ENCODE assay signal across 8 mouse cellular contexts in genomic region chr4:43381408-43382154, GRCm38 (mm10). TPM values are rescaled to one million over a fixed set of nuclear protein-coding genes. Genes with fewer than 3 reads are reported as not detected.
DNase-seq lines count a peak whose midpoint lies in the region; ATAC-seq and TF ChIP-seq lines count a peak whose summit lies in the region.

TSS of gene Rusc2 (plus strand) at chr4:43381979.

- POLR2A ChIA-PET in Patski (lab: Charles Lee): no interaction called here

- H3K9me3 ChIP-seq in hindbrain, embryonic 13.5 days: no peaks in the 10 kb centered on the region

- H3K4me3 ChIP-seq in hindbrain, embryonic 13.5 days: peak within 1 kb of the TSS; percentile 70

- no peak for DNase-seq in Patski (ENCODE audit: low read depth, low spot score)
- peak; percentile 96 to 97 for DNase-seq in cerebellum, postnatal 14 days
- peak; percentile 94 to 96 for DNase-seq in frontal cortex, postnatal 36 days (ENCODE audit: low spot score in 2 of 2)
- DNase-seq in layer of hippocampus, postnatal 36 days: peak; percentile 93
- DNase-seq in lung, postnatal 14 days: peak; percentile 94
- peak; percentile 86 for DNase-seq in retina, adult 2 months (ENCODE audit: low read depth, low spot score)
- DNase-seq in thymus, postnatal 4 days: peak; percentile 87

- peak; percentile 82 for ATAC-seq in Patski
- peak; percentile 95 for ATAC-seq in hindbrain, embryonic 13.5 days (ENCODE audit: low FRiP score)

- CTCF ChIA-PET in Patski (lab: Charles Lee): interaction anchor here (1.3 kb wide), 1 partner anchor 8 kb away, joined by 3 read pairs; no protein-coding TSS in a partner anchor

- H3K9ac ChIP-seq in hindbrain, embryonic 13.5 days: peak within 1 kb of the TSS; percentile 86

- no peaks in the 10 kb centered on the region for H3K27me3 ChIP-seq in Patski
- H3K27me3 ChIP-seq in hindbrain, embryonic 13.5 days: no peaks in the 10 kb centered on the region

- H3K27ac ChIP-seq in hindbrain, embryonic 13.5 days: peak within 1 kb of the TSS; percentile 87

- H3K4me2 ChIP-seq in hindbrain, embryonic 13.5 days: peak within 1 kb of the TSS; percentile 81

- peak; percentile 94 for TF ChIP-seq CTCF in Patski (IDR thresholded peaks at IDR 0.05)

- in situ Hi-C loops in Patski (cut with MboI; ENCODE audit: low pct_unique_long_range_greater_than_20kb): loop anchor here (5.0 kb wide), 1 partner anchor 36 kb away; no protein-coding TSS in a partner anchor

- H3K4me1 ChIP-seq in hindbrain, embryonic 13.5 days (replicated peaks): peaks cover 35% of the 10 kb centered on the region

- H3K36me3 ChIP-seq in hindbrain, embryonic 13.5 days: no peaks in the 10 kb centered on the region

- WGBS in hindbrain, embryonic 13.5 days: under 1% methylated on average over 53 of the region's 63 CpGs

RNA-seq across cellular contexts. Expression of gene Rusc2, which starts in this region (rescaled TPM):
- 29.6 TPM for polyA plus RNA-seq in Patski (2021)
- 70.8 and 75.4 TPM in 2 replicates for polyA plus RNA-seq in hindbrain, embryonic 13.5 days (2015; fragmentation: Nextera tagmentation; extraction: Ambion mirVana)
- total RNA-seq in layer of hippocampus, postnatal 36 days (2021): 100 to 1,000 TPM; 104 to 120 TPM
